Mouse (Mus musculus) CH12F3 (cell line): ENCODE results near the gene Tssc4.

Experiments used
- in situ Hi-C: fragments of 300-500 bp; cut with MboI; formaldehyde crosslinking; loops from 2 replicates; pipeline ENCODE4 v1.14.3; 2020; ENCODE audit warnings: low sequenced_read_pairs

Tssc4 gene

GRCm38 (mm10) chr7:143068882-143069591 is at the start of gene Tssc4:
Gene Tssc4 (plus strand): TSS chr7:143069249.
- in situ Hi-C loops: loop anchor here (5.0 kb wide), 1 partner anchor 62 kb away; the partner anchor contains the start of gene Tspan32

GRCm38 (mm10) chr7:143020040-143020439 is 49.0 kb upstream of the Tssc4 start:
- in situ Hi-C loops: no loop called here

- in situ Hi-C loops: no loop called here
These were observed 48.3 kb upstream of the Tssc4 start for GRCm38 (mm10) chr7:143020764-143021163.

- in situ Hi-C loops: no loop called here
These were observed 47.5 kb upstream of the Tssc4 start for GRCm38 (mm10) chr7:143021356-143022164.

- in situ Hi-C loops: no loop called here
These were observed 45.5 kb upstream of the Tssc4 start for GRCm38 (mm10) chr7:143023499-143023898.

- in situ Hi-C loops: no loop called here
These were observed 44.8 kb upstream of the Tssc4 start for GRCm38 (mm10) chr7:143024293-143024692.

GRCm38 (mm10) chr7:143025496-143025895 is 43.6 kb upstream of the Tssc4 start:
- in situ Hi-C loops: no loop called here

- in situ Hi-C loops: no loop called here
These were observed 41.9 kb upstream of the Tssc4 start for GRCm38 (mm10) chr7:143027196-143027595.

- in situ Hi-C loops: no loop called here
These were observed 37.2 kb upstream of the Tssc4 start for GRCm38 (mm10) chr7:143031816-143032215.

- in situ Hi-C loops: no loop called here
These were observed 35.5 kb upstream of the Tssc4 start for GRCm38 (mm10) chr7:143033581-143033980.

GRCm38 (mm10) chr7:143034112-143034511 is 34.9 kb upstream of the Tssc4 start:
- in situ Hi-C loops: no loop called here

- in situ Hi-C loops: no loop called here
These were observed 34.3 kb upstream of the Tssc4 start for GRCm38 (mm10) chr7:143034519-143035450.

- in situ Hi-C loops: no loop called here
These were observed 32.3 kb upstream of the Tssc4 start for GRCm38 (mm10) chr7:143036787-143037186.

GRCm38 (mm10) chr7:143037306-143037705 is 31.7 kb upstream of the Tssc4 start:
- in situ Hi-C loops: no loop called here

- in situ Hi-C loops: no loop called here
These were observed 30.7 kb upstream of the Tssc4 start for GRCm38 (mm10) chr7:143038174-143038931.

GRCm38 (mm10) chr7:143040561-143040960 is 28.5 kb upstream of the Tssc4 start:
- in situ Hi-C loops: no loop called here

GRCm38 (mm10) chr7:143041138-143041822 is 27.8 kb upstream of the Tssc4 start:
- in situ Hi-C loops: no loop called here

- in situ Hi-C loops: no loop called here
These were observed 27.0 kb upstream of the Tssc4 start for GRCm38 (mm10) chr7:143042089-143042488.

GRCm38 (mm10) chr7:143042897-143043300 is 26.1 kb upstream of the Tssc4 start:
- in situ Hi-C loops: no loop called here
